Mouse (Mus musculus) liver, postnatal 0 days (tissue): ENCODE data around the gene Il10ra.

Source experiments
- CTCF ChIP-seq: sonication (generic); IDR thresholded peaks from 2 replicates; pipeline ENCODE4 v1.5.1; 2016; ENCODE audit warnings: antibody characterized with exemption, low read depth
- EP300 ChIP-seq: IDR thresholded peaks from 2 replicates; pipeline ENCODE4 v1.6.1; 2016; ENCODE audit warnings: antibody characterized with exemption, low read depth, mild to moderate bottlenecking

DNA sequence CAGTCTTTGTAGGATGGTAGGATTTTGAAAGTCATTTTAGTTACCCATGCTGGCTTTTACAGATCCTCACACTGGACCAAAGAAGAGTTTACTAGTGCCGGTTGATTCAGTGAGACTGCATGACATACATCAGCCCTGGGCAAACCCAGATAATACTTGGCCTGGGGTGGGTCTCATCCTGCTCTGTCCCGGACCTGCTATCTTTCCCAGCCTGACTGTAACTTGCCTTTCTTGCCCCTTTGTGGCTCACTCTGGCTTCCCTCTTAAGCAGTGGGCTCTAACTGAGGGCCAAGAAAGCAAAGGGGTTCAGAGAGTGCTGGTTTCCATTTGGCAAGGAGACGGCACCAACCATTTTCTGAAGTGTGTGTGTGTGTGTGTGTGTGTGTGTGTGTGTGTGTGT lies 49.3 kb downstream of the Il10ra start:
- TF ChIP-seq CTCF (no peak), EP300 (no peak)
